Comparison of ENCODE assay signal across 8 mouse cellular contexts in genomic region chr10:80695801-80696501, GRCm38 (mm10). TPM values are rescaled to one million over a fixed set of nuclear protein-coding genes. Genes with fewer than 3 reads are reported as not detected.
DNase-seq lines count a peak whose midpoint lies in the region; ATAC-seq and TF ChIP-seq lines count a peak whose summit lies in the region.

No protein-coding gene starts in this region.

- TF ChIP-seq EP300 in liver, postnatal 0 days (IDR thresholded peaks at IDR 0.05; ENCODE audit: low read depth), result no peak

- H3K27me3 ChIP-seq in embryonic facial prominence, embryonic 14.5 days (replicated peaks; ENCODE audit: control insufficient read depth, insufficient read depth, low read length), result no peaks in the 10 kb centered on the region
- H3K27me3 ChIP-seq in liver, postnatal 0 days (ENCODE audit: insufficient read depth, low read length), result no peaks in the 10 kb centered on the region

- 60% methylated on average over 10 of the region's 10 CpGs for WGBS in embryonic facial prominence, embryonic 14.5 days
- WGBS in liver, postnatal 0 days (ENCODE audit: insufficient replicate concordance), result 37% methylated on average over 10 of the region's 10 CpGs

- no peak overlapping the region for H3K4me2 ChIP-seq in embryonic facial prominence, embryonic 14.5 days (ENCODE audit: low read depth, low read length)
- peak overlapping the region; percentile 47 for H3K4me2 ChIP-seq in liver, postnatal 0 days (ENCODE audit: low read depth, low read length)

- DNase-seq in layer of hippocampus, adult 2 months (ENCODE audit: low spot score in 2 of 2), result no peak
- DNase-seq in layer of hippocampus, postnatal 36 days, result no peak
- no peak for DNase-seq in embryonic facial prominence, embryonic 14.5 days (ENCODE audit: low spot score)
- no peak for DNase-seq in liver, postnatal 0 days
- DNase-seq in thymus, postnatal 0 days (ENCODE audit: low spot score), result peak; percentile 69
- no peak for DNase-seq in urinary bladder, postnatal 25 days (ENCODE audit: low spot score)
- no peak for DNase-seq in right cerebral cortex, postnatal 14 days
- DNase-seq in kidney, postnatal 14 days, result no peak

- 0 out of 2 replicates have a peak overlapping the region, but pooled peaks have one; percentile 26 for H3K9ac ChIP-seq in embryonic facial prominence, embryonic 14.5 days (ENCODE audit: low read depth, low read length)
- H3K9ac ChIP-seq in liver, postnatal 0 days (replicated peaks), result peak overlapping the region; percentile 26

- H3K4me3 ChIP-seq in layer of hippocampus, adult 2 months, result no peak overlapping the region
- H3K4me3 ChIP-seq in embryonic facial prominence, embryonic 14.5 days (ENCODE audit: low read depth, low read length), result no peak overlapping the region
- H3K4me3 ChIP-seq in liver, postnatal 0 days (ENCODE audit: low read depth, low read length), result no peak overlapping the region

- peaks cover 10% of the 10 kb centered on the region for H3K4me1 ChIP-seq in embryonic facial prominence, embryonic 14.5 days (ENCODE audit: control insufficient read depth, insufficient read depth, low read length)
- peaks cover 89% of the 10 kb centered on the region for H3K4me1 ChIP-seq in liver, postnatal 0 days (ENCODE audit: insufficient read depth)

- peaks cover 34% of the 10 kb centered on the region for H3K36me3 ChIP-seq in embryonic facial prominence, embryonic 14.5 days (ENCODE audit: control insufficient read depth, insufficient read depth, low read length)
- peaks cover 12% of the 10 kb centered on the region for H3K36me3 ChIP-seq in liver, postnatal 0 days (replicated peaks; ENCODE audit: insufficient read depth, low read length)

- TF ChIP-seq CTCF in layer of hippocampus, adult 2 months (conservative IDR thresholded peaks at IDR 0.05), result no peak
- no peak for TF ChIP-seq CTCF in liver, postnatal 0 days (IDR thresholded peaks at IDR 0.05; ENCODE audit: low read depth)

- no peak for ATAC-seq in embryonic facial prominence, embryonic 14.5 days (ENCODE audit: low read depth)
- ATAC-seq in liver, postnatal 0 days, result no peak

- no peaks in the 10 kb centered on the region for H3K9me3 ChIP-seq in embryonic facial prominence, embryonic 14.5 days (ENCODE audit: control insufficient read depth, low read length)
- H3K9me3 ChIP-seq in liver, postnatal 0 days (ENCODE audit: low read length), result no peaks in the 10 kb centered on the region

- H3K27ac ChIP-seq in layer of hippocampus, adult 2 months, result peak overlapping the region; percentile 54; the same call in 1 of the 2 replicates
- H3K27ac ChIP-seq in embryonic facial prominence, embryonic 14.5 days (replicated peaks; ENCODE audit: low read depth, low read length), result peak overlapping the region; percentile 50
- peak overlapping the region; percentile 95 for H3K27ac ChIP-seq in liver, postnatal 0 days (ENCODE audit: low read depth)

RNA-seq across cellular contexts. Expression of gene Mob3a, which starts 5.8 kb away (rescaled TPM):
- total RNA-seq in layer of hippocampus, adult 2 months (2021), result 10 to 100 TPM; 10.6 to 16.5 TPM
- total RNA-seq in layer of hippocampus, postnatal 36 days (2021), result 10 to 100 TPM; 16.0 to 16.1 TPM
- polyA plus RNA-seq in embryonic facial prominence, embryonic 14.5 days (2014; fragmentation: Nextera tagmentation; extraction: Ambion mirVana), result 31.2 and 37.0 TPM in 2 replicates
- polyA plus RNA-seq in liver, postnatal 0 days (2015; fragmentation: Nextera tagmentation; extraction: Ambion mirVana), result 14.7 and 17.3 TPM in 2 replicates
- 107 and 114 TPM in 2 replicates for polyA plus RNA-seq in thymus, postnatal 0 days (2015; fragmentation: Nextera tagmentation; extraction: Ambion mirVana)

RNA-seq across cellular contexts. Expression of gene Izumo4, which starts 6.0 kb away (rescaled TPM):
- 10 to 100 TPM; 65.0 to 69.0 TPM for total RNA-seq in layer of hippocampus, adult 2 months (2021)
- total RNA-seq in layer of hippocampus, postnatal 36 days (2021), result 10 to 100 TPM; 49.7 to 57.0 TPM
- polyA plus RNA-seq in embryonic facial prominence, embryonic 14.5 days (2014; fragmentation: Nextera tagmentation; extraction: Ambion mirVana), result 10.3 and 14.4 TPM in 2 replicates
- 7.9 and 10.4 TPM in 2 replicates for polyA plus RNA-seq in liver, postnatal 0 days (2015; fragmentation: Nextera tagmentation; extraction: Ambion mirVana)
- 17.8 and 20.1 TPM in 2 replicates for polyA plus RNA-seq in thymus, postnatal 0 days (2015; fragmentation: Nextera tagmentation; extraction: Ambion mirVana)

RNA-seq across cellular contexts. Expression of gene Mknk2, which starts 18.0 kb away (rescaled TPM):
- total RNA-seq in layer of hippocampus, adult 2 months (2021), result 10 to 100 TPM; 45.3 to 46.9 TPM
- total RNA-seq in layer of hippocampus, postnatal 36 days (2021), result 10 to 100 TPM; 44.7 to 52.3 TPM
- polyA plus RNA-seq in embryonic facial prominence, embryonic 14.5 days (2014; fragmentation: Nextera tagmentation; extraction: Ambion mirVana), result 84.6 and 86.7 TPM in 2 replicates
- 45.8 and 46.1 TPM in 2 replicates for polyA plus RNA-seq in liver, postnatal 0 days (2015; fragmentation: Nextera tagmentation; extraction: Ambion mirVana)
- 119 and 125 TPM in 2 replicates for polyA plus RNA-seq in thymus, postnatal 0 days (2015; fragmentation: Nextera tagmentation; extraction: Ambion mirVana)

RNA-seq across cellular contexts. Expression of gene Btbd2, which starts 39.1 kb away (rescaled TPM):
- total RNA-seq in layer of hippocampus, adult 2 months (2021), result 100 to 1,000 TPM; 102 to 105 TPM
- total RNA-seq in layer of hippocampus, postnatal 36 days (2021), result 100 to 1,000 TPM; 102 to 106 TPM
- polyA plus RNA-seq in embryonic facial prominence, embryonic 14.5 days (2014; fragmentation: Nextera tagmentation; extraction: Ambion mirVana), result 71.6 and 81.2 TPM in 2 replicates
- polyA plus RNA-seq in liver, postnatal 0 days (2015; fragmentation: Nextera tagmentation; extraction: Ambion mirVana), result 10.7 and 11.5 TPM in 2 replicates
- 31.6 and 31.9 TPM in 2 replicates for polyA plus RNA-seq in thymus, postnatal 0 days (2015; fragmentation: Nextera tagmentation; extraction: Ambion mirVana)

RNA-seq across cellular contexts. Expression of gene Ap3d1, which starts 46.1 kb away (rescaled TPM):
- total RNA-seq in layer of hippocampus, adult 2 months (2021), result 100 to 1,000 TPM; 145 to 153 TPM
- total RNA-seq in layer of hippocampus, postnatal 36 days (2021), result 100 to 1,000 TPM; 142 to 147 TPM
- 67.6 and 75.8 TPM in 2 replicates for polyA plus RNA-seq in embryonic facial prominence, embryonic 14.5 days (2014; fragmentation: Nextera tagmentation; extraction: Ambion mirVana)
- polyA plus RNA-seq in liver, postnatal 0 days (2015; fragmentation: Nextera tagmentation; extraction: Ambion mirVana), result 16.4 and 19.0 TPM in 2 replicates
- 48.0 and 54.8 TPM in 2 replicates for polyA plus RNA-seq in thymus, postnatal 0 days (2015; fragmentation: Nextera tagmentation; extraction: Ambion mirVana)
